Mouse (Mus musculus) hindbrain, embryonic 12.5 days (tissue): Measurements from ENCODE around the gene Bmp6. TPM values are rescaled to one million over a fixed set of nuclear protein-coding genes. Genes with fewer than 3 reads are reported as not detected.

Experiments
- ATAC-seq: fragments of 200-750 bp; cut with Nextera tagmentation; 2 replicates; pipeline ENCODE4 v1.8.0; 2017; ENCODE audit warnings: moderate TSS enrichment; ENCODE audit not compliant: low FRiP score
- H3K27ac ChIP-seq: fragments of 300-500 bp; sonication (generic); 2 replicates; pipeline ENCODE4 v1.5.1; 2016; ENCODE audit warnings: mild to moderate bottlenecking
- H3K27me3 ChIP-seq: fragments of 300-500 bp; sonication (generic); 2 replicates; pipeline ENCODE4 v1.6.1; 2016; ENCODE audit warnings: mild to moderate bottlenecking
- H3K36me3 ChIP-seq: fragments of 300-500 bp; sonication (generic); 2 replicates; pipeline ENCODE4 v1.6.1; 2016; ENCODE audit warnings: mild to moderate bottlenecking
- H3K4me1 ChIP-seq: fragments of 300-500 bp; sonication (generic); 2 replicates; pipeline ENCODE4 v1.6.1; 2016
- H3K4me2 ChIP-seq: fragments of 300-500 bp; sonication (generic); replicated peaks from 2 replicates; pipeline ENCODE4 v1.6.1; 2016; ENCODE audit warnings: mild to moderate bottlenecking
- H3K4me3 ChIP-seq: fragments of 300-500 bp; sonication (generic); 2 replicates; pipeline ENCODE4 v1.5.1; 2016; ENCODE audit warnings: mild to moderate bottlenecking
- H3K9ac ChIP-seq: fragments of 300-500 bp; sonication (generic); 2 replicates; pipeline ENCODE4 v1.6.1; 2016; ENCODE audit warnings: mild to moderate bottlenecking, moderate library complexity
- H3K9me3 ChIP-seq: fragments of 300-500 bp; sonication (generic); replicated peaks from 2 replicates; pipeline ENCODE4 v1.6.1; 2016; ENCODE audit warnings: mild to moderate bottlenecking
- WGBS: fragments of 180-500 bp; shearing (Covaris S2); methylation state at CpG from one replicate; pipeline ENCODE4 v1.1.7; 2016; 5-methylcytosine and 5-hydroxymethylcytosine counted together
- polyA plus RNA-seq: library from polyadenylated mRNA; unstranded; fragments of >200 nt; fragmentation: Nextera tagmentation; extraction: Ambion mirVana; gene quantifications from 2 replicates; pipeline ENCODE4 v1.2.1, GENCODE M21; 2016

Gene Bmp6
- polyA plus RNA-seq, 1 experiment from 2014 or later = 4.6 TPM

GRCm38 (mm10) chr13:38451446-38451845, 106.5 kb downstream of the Bmp6 start:
- no peak overlapping the region for H3K4me3 ChIP-seq
- no peak overlapping the region for H3K9ac ChIP-seq
- H3K27ac ChIP-seq = no peak overlapping the region
- H3K27me3 ChIP-seq = no peaks in the 10 kb centered on the region
- H3K4me1 ChIP-seq = peaks cover 4% of the 10 kb centered on the region; the same call in 1 of the 2 replicates
- H3K9me3 ChIP-seq = no peaks in the 10 kb centered on the region
- no peaks in the 10 kb centered on the region for H3K36me3 ChIP-seq
- no peak for ATAC-seq
- no peak overlapping the region for H3K4me2 ChIP-seq
- 72% methylated on average over 5 of the region's 5 CpGs for WGBS

DNA sequence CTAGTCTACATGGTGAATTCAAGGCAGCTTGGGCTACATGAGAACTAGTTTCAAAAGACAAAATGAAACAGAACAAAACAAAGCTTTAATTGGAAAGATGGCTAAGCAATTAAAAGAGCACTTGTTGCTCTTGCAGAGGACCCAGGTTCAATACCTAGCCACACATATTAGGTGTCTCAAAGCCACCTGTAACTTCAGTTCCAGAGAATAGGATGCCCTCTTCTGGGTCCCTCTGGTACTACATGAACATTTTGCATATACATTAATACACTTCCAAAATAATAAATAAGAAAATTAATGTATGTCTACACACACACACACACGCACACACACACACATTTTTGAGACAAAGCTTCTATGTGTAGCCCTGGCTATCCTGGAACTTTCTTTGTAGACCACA, 118.5 kb downstream of the Bmp6 start:
- Histone ChIP-seq H3K4me1 (no peaks in the 10 kb centered on the region), H3K4me3 (no peak overlapping the region), H3K36me3 (no peaks in the 10 kb centered on the region), H3K27me3 (no peaks in the 10 kb centered on the region), H3K27ac (no peak overlapping the region), H3K9me3 (no peaks in the 10 kb centered on the region), H3K9ac (no peak overlapping the region), H3K4me2 (no peak overlapping the region)
- ATAC-seq = no peak
- 85% methylated on average over 1 of the region's 1 CpGs for WGBS

DNA sequence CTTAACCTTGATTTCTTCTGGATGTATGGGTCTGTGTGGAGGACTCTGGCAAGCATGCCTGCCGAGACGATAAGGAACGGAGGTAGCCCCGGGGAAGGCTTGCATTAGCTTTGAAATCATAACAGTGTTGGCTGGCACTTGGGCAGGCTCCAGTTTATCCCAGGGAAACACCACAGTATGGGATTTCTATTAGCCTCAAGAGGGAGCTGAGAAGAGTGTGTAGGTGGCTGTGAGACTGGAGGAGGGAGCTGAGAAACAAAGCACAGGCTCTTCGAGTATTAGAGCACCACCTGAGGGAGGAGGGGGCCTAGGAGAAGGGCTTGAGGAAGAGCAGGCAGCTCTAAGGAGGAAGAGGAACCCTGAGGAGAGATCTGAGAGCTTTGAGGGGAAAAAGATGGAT, 126.0 kb downstream of the Bmp6 start:
- Histone ChIP-seq H3K4me2 (no peak overlapping the region), H3K9me3 (no peaks in the 10 kb centered on the region), H3K36me3 (no peaks in the 10 kb centered on the region), H3K4me3 (no peak overlapping the region), H3K27ac (no peak overlapping the region), H3K27me3 (no peaks in the 10 kb centered on the region), H3K4me1 (no peaks in the 10 kb centered on the region), H3K9ac (no peak overlapping the region)
- 83% methylated on average over 5 of the region's 5 CpGs for WGBS
- no peak for ATAC-seq

DNA sequence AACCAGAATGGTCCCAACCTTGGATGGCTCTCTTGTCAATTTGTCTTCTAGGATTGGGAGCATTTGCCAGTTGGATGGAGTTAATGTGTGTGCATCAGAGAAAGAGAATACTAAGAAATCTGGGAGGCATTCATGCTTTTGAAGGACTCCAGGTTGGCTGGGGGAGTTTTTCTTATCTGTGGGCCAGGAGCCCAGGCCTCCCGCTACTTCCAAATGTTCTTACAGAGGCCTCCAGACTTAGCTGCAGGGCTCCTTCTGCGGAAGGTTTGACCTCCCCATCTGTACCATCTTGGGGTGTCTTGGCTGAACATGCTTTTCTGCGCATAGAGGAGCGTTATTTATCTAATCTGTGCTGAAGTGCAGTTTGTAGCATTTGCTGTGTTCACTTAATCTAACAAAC, 127.7 kb downstream of the Bmp6 start:
- Histone ChIP-seq H3K9ac (no peak overlapping the region), H3K4me2 (no peak overlapping the region), H3K9me3 (no peaks in the 10 kb centered on the region), H3K27me3 (no peaks in the 10 kb centered on the region), H3K4me3 (no peak overlapping the region), H3K27ac (no peak overlapping the region), H3K36me3 (no peaks in the 10 kb centered on the region), H3K4me1 (peaks cover 2% of the 10 kb centered on the region; the same call in 1 of the 2 replicates)
- WGBS = 89% methylated on average over 4 of the region's 4 CpGs
- no peak for ATAC-seq

- Histone ChIP-seq H3K4me1 (peaks cover 2% of the 10 kb centered on the region; the same call in 1 of the 2 replicates), H3K27ac (no peak overlapping the region), H3K4me2 (no peak overlapping the region), H3K4me3 (no peak overlapping the region), H3K36me3 (no peaks in the 10 kb centered on the region), H3K9ac (no peak overlapping the region), H3K27me3 (no peaks in the 10 kb centered on the region), H3K9me3 (no peaks in the 10 kb centered on the region)
- 84% methylated on average over 6 of the region's 6 CpGs for WGBS
- ATAC-seq = no peak
Observed at GRCm38 (mm10) chr13:38473497-38473896, 128.6 kb downstream of the Bmp6 start.

GRCm38 (mm10) chr13:38476936-38477335, 132.0 kb downstream of the Bmp6 start:
- H3K4me1 ChIP-seq = peaks cover 2% of the 10 kb centered on the region; the same call in 1 of the 2 replicates
- ATAC-seq = no peak
- no peak overlapping the region for H3K9ac ChIP-seq
- 34% methylated on average over 8 of the region's 8 CpGs for WGBS
- H3K4me2 ChIP-seq = no peak overlapping the region
- no peaks in the 10 kb centered on the region for H3K9me3 ChIP-seq
- H3K27ac ChIP-seq = no peak overlapping the region; the same call in 1 of the 2 replicates
- no peaks in the 10 kb centered on the region for H3K27me3 ChIP-seq
- no peak overlapping the region for H3K4me3 ChIP-seq
- no peaks in the 10 kb centered on the region for H3K36me3 ChIP-seq

- peaks cover 2% of the 10 kb centered on the region; the same call in 1 of the 2 replicates for H3K4me1 ChIP-seq
- WGBS = 91% methylated on average over 7 of the region's 7 CpGs
Observed at GRCm38 (mm10) chr13:38481021-38481420, 136.1 kb downstream of the Bmp6 start.

GRCm38 (mm10) chr13:38484701-38485100, 139.8 kb downstream of the Bmp6 start:
- 79% methylated on average over 5 of the region's 5 CpGs for WGBS
- no peak for ATAC-seq

More at GRCm38 (mm10) chr13:38481021-38481420, 136.1 kb downstream of the Bmp6 start:
- Histone ChIP-seq H3K4me2 (no peak overlapping the region), H3K9ac (no peak overlapping the region), H3K36me3 (no peaks in the 10 kb centered on the region), H3K27me3 (no peaks in the 10 kb centered on the region), H3K9me3 (no peaks in the 10 kb centered on the region), H3K4me3 (no peak overlapping the region), H3K27ac (no peak overlapping the region)
- no peak for ATAC-seq

DNA sequence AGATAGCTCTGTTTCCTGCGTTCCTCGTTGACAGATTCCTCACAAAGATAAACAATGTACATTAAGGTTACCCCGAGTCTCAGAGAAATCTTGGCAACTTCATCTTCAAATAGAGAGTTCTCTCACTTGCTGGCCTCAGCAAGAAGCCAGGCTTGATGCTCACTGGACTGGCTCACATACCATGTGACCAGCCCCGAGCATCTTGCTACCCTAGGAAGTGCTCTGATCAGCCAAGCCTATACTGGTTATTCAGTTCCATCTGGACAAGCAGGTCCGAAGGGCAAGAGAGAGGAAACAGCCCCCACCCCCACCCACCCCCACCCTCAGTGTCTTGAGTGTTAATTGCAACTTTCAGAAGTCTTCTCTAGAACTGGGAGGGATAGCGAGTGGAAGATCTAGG, 141.9 kb downstream of the Bmp6 start:
- Histone ChIP-seq H3K4me1 (no peaks in the 10 kb centered on the region), H3K4me3 (no peak overlapping the region), H3K36me3 (no peaks in the 10 kb centered on the region), H3K9me3 (no peaks in the 10 kb centered on the region), H3K4me2 (no peak overlapping the region), H3K27me3 (no peaks in the 10 kb centered on the region), H3K9ac (no peak overlapping the region), H3K27ac (no peak overlapping the region)
- WGBS = 86% methylated on average over 6 of the region's 6 CpGs
- ATAC-seq = no peak

More at GRCm38 (mm10) chr13:38484701-38485100, 139.8 kb downstream of the Bmp6 start:
- H3K27ac ChIP-seq = no peak overlapping the region
- no peaks in the 10 kb centered on the region for H3K36me3 ChIP-seq
- no peak overlapping the region for H3K9ac ChIP-seq
- H3K9me3 ChIP-seq = no peaks in the 10 kb centered on the region
- no peak overlapping the region for H3K4me2 ChIP-seq
- no peak overlapping the region for H3K4me3 ChIP-seq
- H3K4me1 ChIP-seq = no peaks in the 10 kb centered on the region
- no peaks in the 10 kb centered on the region for H3K27me3 ChIP-seq

GRCm38 (mm10) chr13:38496715-38497114, 151.8 kb downstream of the Bmp6 start:
- no peak overlapping the region for H3K4me2 ChIP-seq
- H3K4me3 ChIP-seq = no peak overlapping the region
- H3K4me1 ChIP-seq = no peaks in the 10 kb centered on the region
- WGBS = 65% methylated on average over 3 of the region's 3 CpGs
- H3K27ac ChIP-seq = no peak overlapping the region
- H3K9ac ChIP-seq = no peak overlapping the region
- H3K9me3 ChIP-seq = 0 out of 2 replicates have a peak, but pooled peaks cover 2% of the 10 kb centered on the region
- no peaks in the 10 kb centered on the region for H3K27me3 ChIP-seq
- peaks cover 26% of the 10 kb centered on the region for H3K36me3 ChIP-seq
- no peak for ATAC-seq

DNA sequence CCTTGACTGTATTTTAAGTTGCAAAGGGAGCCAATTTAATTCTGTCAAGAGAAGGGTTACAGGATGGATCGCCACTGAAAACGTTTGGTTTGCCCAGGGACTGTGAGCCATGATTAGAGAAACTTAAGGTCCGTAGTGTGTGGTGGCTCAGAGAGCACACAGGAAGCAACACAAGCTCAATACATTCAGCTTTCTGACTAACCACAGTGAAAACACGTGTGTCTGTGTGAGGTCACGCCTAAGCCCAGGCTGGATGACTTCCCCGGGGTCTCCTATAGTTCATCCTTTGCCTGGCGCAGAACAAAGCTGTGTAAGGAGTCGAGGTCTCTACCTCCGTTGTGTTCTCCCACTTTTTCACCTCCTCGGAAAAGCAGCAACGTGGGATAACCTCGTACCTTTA, 156.4 kb downstream of the Bmp6 start:
- Histone ChIP-seq H3K36me3 (peaks cover 67% of the 10 kb centered on the region), H3K4me2 (no peak overlapping the region), H3K9me3 (no peaks in the 10 kb centered on the region), H3K27me3 (no peaks in the 10 kb centered on the region), H3K4me3 (no peak overlapping the region), H3K27ac (no peak overlapping the region), H3K4me1 (no peaks in the 10 kb centered on the region), H3K9ac (no peak overlapping the region)
- no peak for ATAC-seq
- WGBS = 93% methylated on average over 12 of the region's 12 CpGs

DNA sequence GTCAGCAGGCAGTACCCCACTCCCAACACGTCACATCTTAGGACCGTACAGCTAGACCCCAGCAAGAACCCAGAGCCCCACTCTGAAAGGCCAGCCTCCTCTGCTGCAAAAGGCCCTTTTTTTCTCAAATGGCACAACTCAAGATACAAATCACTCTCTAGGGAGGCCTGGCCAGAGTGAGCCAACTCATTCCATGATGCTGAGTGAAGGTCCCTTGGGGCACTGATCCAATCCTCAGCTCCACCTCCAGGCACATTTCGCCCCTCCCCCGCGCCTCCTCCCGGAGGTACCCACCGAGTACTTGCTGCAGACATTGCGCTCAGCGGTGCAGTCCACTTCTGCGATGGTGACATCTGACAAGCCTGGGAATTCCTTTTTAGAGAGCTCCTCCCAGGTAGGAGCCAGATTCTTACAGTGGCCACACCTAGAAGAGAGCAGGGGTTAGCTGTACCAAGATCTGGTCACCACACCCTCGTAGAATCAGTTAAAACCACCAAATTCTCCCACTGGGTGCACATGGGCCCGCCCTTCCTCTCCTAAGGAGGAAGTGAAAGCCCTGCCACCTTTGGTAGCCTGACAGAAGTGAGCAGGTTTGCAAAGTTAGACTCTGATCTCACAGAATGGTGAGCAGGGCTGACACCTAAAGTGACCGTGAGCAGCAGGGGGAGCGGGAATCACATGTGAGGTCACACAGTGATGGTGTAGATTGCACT, 158.4 kb downstream of the Bmp6 start:
- ATAC-seq = 0 out of 2 replicates have a peak, but pooled peaks have one; percentile 35
- H3K27me3 ChIP-seq = no peaks in the 10 kb centered on the region
- no peak overlapping the region for H3K4me3 ChIP-seq
- WGBS = 86% methylated on average over 14 of the region's 14 CpGs
- no peaks in the 10 kb centered on the region for H3K4me1 ChIP-seq
- no peak overlapping the region for H3K27ac ChIP-seq
- H3K9me3 ChIP-seq = no peaks in the 10 kb centered on the region
- no peak overlapping the region for H3K4me2 ChIP-seq
- no peak overlapping the region for H3K9ac ChIP-seq
- H3K36me3 ChIP-seq = peaks cover 76% of the 10 kb centered on the region

GRCm38 (mm10) chr13:38506320-38506719, 161.4 kb downstream of the Bmp6 start:
- Histone ChIP-seq H3K9ac (no peak overlapping the region), H3K4me3 (no peak overlapping the region), H3K4me2 (no peak overlapping the region), H3K4me1 (peaks cover 6% of the 10 kb centered on the region; the same call in 1 of the 2 replicates), H3K27ac (no peak overlapping the region), H3K9me3 (no peaks in the 10 kb centered on the region), H3K27me3 (no peaks in the 10 kb centered on the region), H3K36me3 (peaks cover 68% of the 10 kb centered on the region)
- 83% methylated on average over 8 of the region's 8 CpGs for WGBS
- ATAC-seq = no peak
